Mouse (Mus musculus) cerebellum, adult 11-12 months (tissue): ENCODE measurements around the gene E2f6.

Experiments
- DNase-seq: peaks from one replicate; pipeline ENCODE4 v3.0.0; 2022

E2f6 gene

GRCm38 (mm10) chr12:16810525-16811431 lies at the start of gene E2f6:
TSS of gene E2f6 (plus strand) at chr12:16810963.
- peak; percentile 89 for DNase-seq

- DNase-seq: no peak
Observed at GRCm38 (mm10) chr12:16761461-16761860, 49.3 kb upstream of the E2f6 start.

GRCm38 (mm10) chr12:16763649-16764422 lies 46.9 kb upstream of the E2f6 start:
- no peak for DNase-seq

DNA sequence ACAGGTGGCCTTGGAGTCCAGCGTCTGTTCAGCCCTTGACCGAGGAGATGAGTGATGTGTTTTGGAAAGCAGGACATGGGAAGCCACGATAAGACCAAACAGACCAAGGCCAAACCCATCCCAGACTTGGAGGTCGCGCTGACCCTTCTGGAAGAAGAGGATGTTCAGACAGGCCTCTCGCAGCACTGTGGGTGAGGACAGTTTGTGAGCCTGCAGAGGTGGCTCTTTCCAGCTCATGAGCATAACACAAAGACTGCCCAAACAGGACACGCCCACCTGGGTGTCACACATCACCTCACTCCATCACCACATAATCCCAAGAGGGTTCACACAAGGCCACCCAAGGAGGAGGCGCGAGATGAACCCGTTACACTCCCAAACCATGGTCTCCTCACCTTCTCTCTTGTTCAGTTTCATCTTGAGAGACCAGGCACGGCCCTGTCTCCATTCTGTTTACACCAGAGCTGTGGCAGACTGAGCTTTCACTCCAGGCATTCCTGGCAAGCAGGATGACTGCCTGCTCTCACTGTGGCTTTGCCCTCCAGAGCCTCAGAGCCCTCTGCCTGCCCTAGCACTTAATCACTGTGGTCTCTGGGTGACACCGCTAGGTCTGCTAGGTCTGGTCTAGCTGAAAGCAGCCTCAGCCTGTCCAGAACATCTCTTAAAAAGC lies 45.9 kb upstream of the E2f6 start:
- no peak for DNase-seq

DNA sequence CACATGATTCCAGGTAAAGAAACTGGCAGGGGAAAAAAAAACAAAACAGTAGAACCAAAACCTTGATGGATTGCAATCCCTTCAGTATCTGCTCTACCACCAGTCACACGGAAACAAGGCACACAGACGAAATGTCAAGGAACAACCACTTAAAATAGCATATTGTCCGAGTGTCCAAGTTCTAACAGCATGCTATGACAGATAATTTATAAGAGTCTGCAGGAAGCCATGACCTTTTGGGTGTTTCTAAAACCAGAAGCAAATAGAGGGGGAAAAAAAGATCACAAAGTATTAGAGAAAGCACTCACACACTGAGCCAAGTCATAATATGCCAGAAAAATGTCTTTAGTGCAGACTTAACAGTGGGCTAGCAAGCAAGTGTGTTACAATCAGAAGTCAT lies 42.5 kb upstream of the E2f6 start:
- DNase-seq: no peak

DNA sequence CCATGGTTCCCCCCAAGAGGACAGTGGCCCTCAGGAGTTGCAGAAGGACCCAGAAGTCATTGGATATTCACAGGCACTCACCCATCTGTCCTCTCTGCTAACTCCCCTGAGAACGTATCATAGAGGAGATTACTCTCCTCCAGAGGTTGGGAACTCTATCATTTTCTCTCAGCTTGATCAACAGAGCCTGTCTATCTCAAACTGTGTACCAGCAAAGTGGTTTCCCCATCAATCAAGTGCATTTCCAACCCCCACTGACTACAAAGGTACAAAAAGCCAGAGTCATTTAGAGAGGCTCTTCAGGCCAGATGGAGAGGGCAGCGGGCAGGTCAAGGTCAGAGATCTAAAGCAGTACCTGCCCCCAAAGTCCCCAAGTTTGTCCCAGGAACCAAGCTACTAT lies 42.1 kb upstream of the E2f6 start:
- no peak for DNase-seq

- no peak for DNase-seq
Observed at GRCm38 (mm10) chr12:16769601-16770165, 41.1 kb upstream of the E2f6 start.

- no peak for DNase-seq
Observed at GRCm38 (mm10) chr12:16774605-16775004, 36.2 kb upstream of the E2f6 start.

- no peak for DNase-seq
Observed at GRCm38 (mm10) chr12:16775351-16775750, 35.4 kb upstream of the E2f6 start.

DNA sequence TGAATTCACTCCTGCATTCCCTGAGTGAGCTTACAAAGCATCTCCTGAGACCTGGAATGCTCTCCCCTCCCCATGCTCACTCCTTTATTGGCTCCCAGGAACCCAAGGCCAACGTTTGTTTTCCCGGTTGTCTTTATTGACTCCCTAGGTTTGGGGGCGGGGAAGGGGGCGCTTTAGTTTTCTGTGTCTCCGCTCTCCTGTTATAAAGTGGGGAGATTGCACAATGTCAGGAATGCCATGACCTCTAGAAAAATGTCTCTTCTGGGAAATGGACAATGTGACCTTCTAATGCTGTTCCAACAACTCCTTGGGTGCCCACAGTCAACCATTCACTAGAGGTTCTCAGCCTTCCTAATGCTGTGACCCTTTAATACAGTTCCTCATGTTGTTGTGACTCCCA lies 32.2 kb upstream of the E2f6 start:
- DNase-seq: no peak

DNA sequence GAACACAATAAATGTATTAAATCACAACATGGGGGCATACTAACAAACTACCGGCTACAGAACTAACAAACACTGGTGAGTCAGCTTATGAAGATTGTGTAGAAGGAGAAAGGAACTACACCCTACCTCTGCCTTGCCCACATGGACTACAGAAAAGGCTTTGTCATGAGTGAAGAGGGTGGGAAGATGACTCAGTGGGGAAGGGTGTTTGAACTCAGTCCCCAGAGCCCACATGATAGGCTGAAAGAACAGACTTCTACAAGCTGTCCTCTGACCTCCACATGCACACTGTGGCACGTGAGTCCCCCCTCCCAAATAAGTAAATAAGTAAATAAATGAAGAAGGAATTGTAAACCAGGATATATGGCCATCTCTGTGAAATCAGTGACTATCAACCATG lies 31.6 kb upstream of the E2f6 start:
- no peak for DNase-seq

DNA sequence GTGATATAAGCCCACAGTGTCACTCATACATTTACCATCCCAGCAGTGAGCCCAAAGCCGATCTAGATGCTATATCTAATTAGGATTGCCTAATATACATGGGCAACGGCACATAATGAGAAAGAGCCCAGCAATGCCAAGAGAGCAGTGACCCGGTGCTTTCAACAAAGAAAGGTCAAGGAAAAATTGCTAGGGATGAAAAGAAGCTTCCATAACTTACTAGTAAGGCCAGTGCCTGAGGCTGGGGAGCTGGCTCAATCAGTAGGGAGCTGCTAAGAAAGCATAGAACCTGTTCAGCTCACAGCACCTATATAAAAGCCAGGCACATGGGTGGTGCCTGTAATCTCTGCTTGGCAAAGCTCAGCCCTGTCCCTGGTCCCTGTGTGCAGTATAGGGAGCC lies 30.4 kb upstream of the E2f6 start:
- DNase-seq: no peak

GRCm38 (mm10) chr12:16781034-16781746 lies 29.6 kb upstream of the E2f6 start:
- DNase-seq: no peak

DNA sequence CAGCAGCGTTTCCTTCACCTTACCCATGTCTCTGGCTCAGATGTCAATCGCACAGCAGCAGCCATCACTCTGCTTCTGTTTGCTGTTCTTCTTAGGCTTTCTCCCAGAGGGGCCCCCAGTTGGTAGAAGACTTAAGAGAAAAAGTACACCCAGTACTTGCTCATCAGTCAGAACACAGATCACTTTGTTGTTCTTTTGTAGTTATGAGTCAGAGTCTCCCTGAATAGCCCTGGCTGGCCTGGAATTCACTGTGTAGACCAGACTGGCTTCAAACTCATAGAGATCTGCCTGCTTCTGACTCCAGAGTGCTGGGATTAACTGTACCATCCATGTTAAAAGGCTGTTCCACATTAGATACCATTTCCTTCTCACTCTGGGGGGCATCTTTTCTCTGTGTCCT lies 22.2 kb upstream of the E2f6 start:
- DNase-seq: no peak

DNA sequence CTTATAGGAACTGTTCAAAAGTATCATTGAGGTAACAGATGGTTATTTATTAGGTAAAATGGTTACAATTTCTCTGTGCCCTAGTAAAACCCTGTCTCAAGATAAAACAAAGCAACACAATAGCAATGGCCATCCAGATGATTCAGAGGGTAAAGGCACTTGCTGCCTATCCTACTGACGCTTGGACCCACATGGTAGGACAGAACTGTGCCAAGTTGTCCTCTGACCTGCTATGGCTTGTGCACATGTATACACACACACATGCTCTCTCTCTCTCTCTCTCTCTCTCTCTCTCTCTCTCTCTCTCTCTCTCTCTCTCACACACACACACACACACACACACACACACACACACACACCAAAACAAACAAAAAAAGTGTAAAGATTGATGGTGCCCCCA lies 21.6 kb upstream of the E2f6 start:
- DNase-seq: no peak

DNA sequence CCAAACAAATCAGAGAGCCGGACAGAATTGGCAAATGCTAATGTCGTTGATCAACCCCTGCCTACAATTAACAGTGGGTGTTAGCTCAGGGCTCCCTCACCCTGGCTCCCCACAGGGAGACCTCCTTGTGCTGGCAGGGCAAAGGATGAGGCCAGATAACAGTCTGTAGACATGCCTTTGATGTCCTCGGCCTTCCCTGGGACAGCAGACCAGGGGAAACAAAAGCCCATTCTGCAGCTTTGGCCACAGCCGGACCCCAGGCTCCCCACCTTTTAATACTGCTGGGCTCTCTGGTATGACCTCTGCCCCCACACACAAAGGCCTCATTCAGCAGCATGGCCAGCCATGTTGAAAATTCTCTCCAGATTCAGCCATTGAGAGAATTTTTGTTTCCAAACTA lies 21.0 kb upstream of the E2f6 start:
- DNase-seq: no peak

- DNase-seq: no peak
Observed at GRCm38 (mm10) chr12:16790456-16790855, 20.3 kb upstream of the E2f6 start.

DNA sequence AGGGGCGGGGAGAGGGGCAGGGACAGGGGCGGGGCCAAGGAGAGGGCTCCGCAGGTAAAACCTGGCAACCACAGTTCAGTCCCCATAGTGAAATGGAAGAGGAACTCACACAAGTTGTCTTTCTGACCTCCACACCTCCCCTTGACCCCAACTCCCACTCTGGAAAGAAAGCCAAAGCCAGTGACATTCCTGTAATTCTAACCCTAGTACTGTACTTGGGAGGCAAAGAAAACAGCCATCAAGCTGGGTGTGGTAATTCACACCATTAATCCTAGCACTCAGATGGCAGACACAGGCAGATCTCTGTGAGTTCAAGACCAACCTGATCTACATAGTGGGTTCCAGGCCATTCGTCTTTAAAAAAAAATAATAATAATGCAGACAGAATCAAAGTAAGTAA lies 17.4 kb upstream of the E2f6 start:
- DNase-seq: no peak

DNA sequence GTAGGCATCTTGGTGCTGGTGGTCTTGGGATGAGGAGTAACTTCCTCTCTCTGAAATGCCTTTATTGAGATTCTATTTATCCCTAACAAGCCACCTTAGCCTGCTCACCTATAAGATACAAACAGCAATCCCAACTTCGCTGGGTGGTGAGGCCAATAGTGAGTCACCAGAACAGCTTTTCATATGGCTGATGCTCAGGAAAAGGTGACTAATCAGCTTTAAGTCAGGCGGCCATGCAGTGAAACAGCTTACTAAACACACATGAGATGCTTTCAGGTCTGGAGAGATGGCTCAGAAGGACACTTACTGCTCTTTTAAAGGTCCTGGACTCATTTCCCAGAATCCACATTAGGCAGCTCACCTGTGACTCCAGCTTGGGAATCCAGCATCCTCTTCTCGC lies 15.0 kb upstream of the E2f6 start:
- DNase-seq: no peak

GRCm38 (mm10) chr12:16798894-16799293 lies 11.9 kb upstream of the E2f6 start:
- DNase-seq: no peak

GRCm38 (mm10) chr12:16799928-16800258 lies 10.9 kb upstream of the E2f6 start:
- no peak for DNase-seq

- no peak for DNase-seq
Observed at GRCm38 (mm10) chr12:16800259-16800958, 10.4 kb upstream of the E2f6 start, which contains the start of gene Greb1. TSS of gene Greb1 (minus strand) at chr12:16800886.
